12 mouse cellular contexts compared by ENCODE assay signal in genomic region chr7:115335051-115335450, GRCm38 (mm10).
DNase-seq lines count a peak whose midpoint lies in the region.
"Had no signal": no experiment of that assay in that cellular context is flagged by ENCODE, and none has a peak within 500 bp of the region (broad histone marks: within the 10 kb centered on the region; RNA-seq: fewer than 3 reads in every experiment).

No protein-coding gene starts in this region.

- peak; percentile 91 for DNase-seq in brain, adult 2 months (ENCODE audit: low read depth, low spot score)
- peak; percentile 26 to 41 for DNase-seq in cerebellum, adult 18-20 months
- peak; percentile 48 for DNase-seq in cerebellum, adult 9-11 months
- DNase-seq in cerebellum, postnatal 36 days, result peak; percentile 42 to 47
- no peak for DNase-seq in gastrocnemius, postnatal 25 days
- no peak for DNase-seq in spleen, postnatal 10 days (ENCODE audit: low spot score in 2 of 2)
- DNase-seq in adrenal gland, adult 8-10 months, result no peak
- DNase-seq: adrenal gland, postnatal 25 days; embryo, embryonic 11 days; heart, adult 18-20 months; heart, postnatal 14 days; kidney, adult 18-20 months had no signal

Comparison
In these comparisons a context has a peak if more than half of its experiments do, and no peak if none do; other contexts are left out.
1. DNase-seq: peak in brain, adult 2 months (single experiment), cerebellum, adult 18-20 months (2 of 2), cerebellum, adult 9-11 months (single experiment) and cerebellum, postnatal 36 days (2 of 2); none in gastrocnemius, postnatal 25 days (single experiment), spleen, postnatal 10 days (0 of 2) and adrenal gland, adult 8-10 months (single experiment).